Mouse (Mus musculus) fibroblast of lung, adult 2 months (primary cell): ENCODE measurements at regions not wholly inside any gene's neighbourhood (a gene's known extent, or its start where the extent isn't known, plus 50 kb on each side); places are given as distances from the start of the nearest gene placed in this dataset.
A peak's percentile ranks its signal among the peaks of the same experiment; 100 is the strongest.
"Not testable (repeated sequence)": the region's sequence is repeated elsewhere in the genome, so short reads cannot be mapped to it uniquely, and the experiment has no call there.

Experiments used
- DNase-seq: peaks from one replicate; pipeline ENCODE4 v3.0.0-alpha.2; 2011; ENCODE audit warnings: low read depth

DNA sequence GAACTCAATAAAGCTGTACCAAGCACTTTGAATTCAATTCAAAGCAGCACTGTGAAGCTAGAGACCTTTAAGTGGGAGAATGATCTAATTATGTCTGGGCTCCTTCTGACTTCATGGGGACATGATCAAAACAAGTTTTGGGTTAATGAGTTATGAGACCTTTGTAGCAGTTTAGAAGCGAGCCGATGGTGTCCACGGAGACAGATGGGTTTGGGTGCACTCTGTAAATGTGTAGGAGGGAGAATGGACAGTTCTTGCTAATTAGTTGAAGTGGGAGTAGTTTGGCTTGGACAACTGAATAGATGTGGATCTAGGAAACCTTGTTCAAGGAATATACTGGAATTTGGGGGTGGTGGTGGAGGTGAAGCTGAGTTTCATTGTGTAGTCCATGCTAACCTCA is 186.3 kb upstream of the Cldn34b3 start:
- DNase-seq, result no peak

DNA sequence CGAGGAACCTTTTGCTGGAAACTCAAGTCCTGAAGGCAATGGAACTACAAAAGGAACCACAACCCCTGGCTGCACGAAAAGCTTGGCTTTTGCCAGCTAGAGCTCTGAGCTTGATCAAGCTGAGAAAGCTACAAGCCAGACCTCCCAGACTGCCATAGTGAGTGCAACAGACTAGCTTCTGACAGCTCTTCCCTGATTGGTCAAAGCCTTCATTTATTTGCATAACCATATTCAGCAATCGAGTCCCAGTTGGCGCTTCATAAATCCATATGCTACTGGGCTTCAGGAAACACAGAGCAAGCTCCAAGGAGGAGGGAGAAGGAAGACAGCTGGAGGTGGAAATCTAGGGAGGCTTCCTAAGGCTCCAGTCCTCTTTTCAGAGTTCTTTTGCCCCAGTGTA is 181.4 kb upstream of the Cldn34b3 start:
- DNase-seq, result no peak

- no peak for DNase-seq
Observed at GRCm38 (mm10) chrX:76110763-76111474, 153.2 kb upstream of the Cldn34b3 start.

GRCm38 (mm10) chrX:76116086-76116485 is 148.0 kb upstream of the Cldn34b3 start:
- DNase-seq, result no peak

DNA sequence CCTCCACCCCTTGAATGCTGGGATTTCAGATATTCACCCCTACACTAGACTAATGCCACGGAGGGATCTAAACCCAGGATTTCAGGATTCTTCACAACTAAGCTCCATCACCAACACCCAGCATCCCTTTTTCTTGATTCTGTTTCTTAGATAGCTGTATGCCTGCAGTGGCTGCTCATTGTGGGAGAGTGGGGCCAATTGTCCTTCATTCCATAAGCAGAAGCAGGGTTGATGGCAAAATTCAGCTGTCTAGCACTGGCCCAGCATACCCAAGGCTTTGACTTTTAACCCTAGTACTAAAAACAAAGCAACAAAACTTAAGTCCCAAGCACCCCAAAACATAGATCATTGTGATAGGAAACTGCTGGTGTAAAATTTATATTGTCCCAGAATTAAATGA is 147.5 kb upstream of the Cldn34b3 start:
- DNase-seq, result no peak

DNA sequence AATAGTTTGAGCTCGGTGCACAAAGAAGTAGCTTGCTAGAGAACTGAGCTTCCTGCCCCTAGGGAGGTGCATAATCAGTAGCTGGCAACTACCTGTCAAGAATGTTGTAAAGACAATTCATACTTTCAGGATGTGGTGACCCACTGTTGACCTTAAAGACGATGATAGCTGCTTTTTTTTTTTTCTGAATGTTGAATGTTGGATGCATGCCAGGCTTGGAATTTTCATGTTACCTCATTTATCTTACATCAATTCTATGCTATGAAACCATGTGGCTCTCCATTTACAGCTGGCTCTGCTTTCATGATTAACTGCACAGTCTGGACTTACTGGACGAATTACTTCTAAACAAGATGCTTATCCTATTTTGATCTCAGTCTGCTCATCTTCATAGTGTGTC is 143.2 kb upstream of the Cldn34b3 start:
- no peak for DNase-seq

GRCm38 (mm10) chrX:76123355-76123754 is 140.7 kb upstream of the Cldn34b3 start:
- no peak for DNase-seq

DNA sequence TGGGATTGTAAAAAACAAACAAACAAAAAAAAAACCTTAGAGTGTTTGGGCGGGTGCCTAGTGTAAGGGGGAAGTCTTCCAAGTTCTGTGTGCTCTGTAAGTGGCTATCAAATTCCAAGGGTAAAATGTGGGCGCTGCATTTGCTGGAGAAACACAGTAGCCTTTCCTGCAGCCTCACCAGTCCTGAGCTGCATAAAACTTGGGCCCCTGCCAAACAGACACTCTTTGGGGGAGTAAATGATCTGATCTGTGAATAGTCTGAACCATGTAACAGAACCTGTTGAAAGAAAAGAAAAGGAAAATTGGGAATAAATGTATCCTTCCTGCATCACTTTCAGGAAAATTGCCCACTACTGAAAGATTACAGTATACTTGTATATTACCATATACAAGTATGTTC is 126.4 kb upstream of the Cldn34b3 start:
- no peak for DNase-seq

DNA sequence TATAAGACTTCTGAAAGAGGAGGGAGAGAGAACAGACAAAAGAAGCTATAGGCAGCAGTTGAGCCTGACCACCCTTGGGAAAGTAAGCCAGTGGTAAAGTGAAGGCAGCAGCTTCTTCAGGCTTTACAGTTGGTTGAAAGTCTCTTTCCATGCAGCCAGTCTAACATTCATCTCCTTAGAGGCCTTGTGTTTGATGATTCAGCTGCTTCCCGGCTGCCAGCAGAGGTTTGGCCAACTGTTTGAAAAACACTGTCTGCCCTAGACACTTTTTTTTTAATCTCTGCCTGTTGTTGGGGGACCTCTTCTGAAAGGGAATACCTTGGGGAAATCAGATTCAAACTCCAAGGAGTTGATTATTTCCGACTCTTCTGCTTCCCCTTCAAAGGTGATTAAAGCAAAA is 123.1 kb upstream of the Cldn34b3 start:
- peak; percentile 33 for DNase-seq

DNA sequence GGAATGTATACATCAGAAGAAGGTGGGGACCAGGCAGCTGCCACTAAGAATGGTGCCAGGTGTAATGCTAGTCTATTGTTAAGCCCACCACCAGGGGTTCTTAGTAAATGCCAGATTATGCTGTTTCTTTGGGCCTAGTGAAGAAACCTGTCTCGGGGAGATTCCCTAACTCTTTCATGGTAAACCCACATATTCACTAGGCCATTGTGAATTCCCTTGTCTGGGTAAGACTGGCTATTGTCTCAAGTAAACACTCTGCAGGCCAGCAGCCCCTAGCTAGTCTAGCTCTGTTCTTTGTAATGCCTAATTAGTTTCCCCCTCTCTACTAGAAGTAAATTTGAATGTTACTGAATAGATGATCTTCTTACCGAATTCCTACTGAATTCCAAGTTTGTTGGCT is 89.3 kb upstream of the Cldn34b3 start:
- not testable (repeated sequence) for DNase-seq

DNA sequence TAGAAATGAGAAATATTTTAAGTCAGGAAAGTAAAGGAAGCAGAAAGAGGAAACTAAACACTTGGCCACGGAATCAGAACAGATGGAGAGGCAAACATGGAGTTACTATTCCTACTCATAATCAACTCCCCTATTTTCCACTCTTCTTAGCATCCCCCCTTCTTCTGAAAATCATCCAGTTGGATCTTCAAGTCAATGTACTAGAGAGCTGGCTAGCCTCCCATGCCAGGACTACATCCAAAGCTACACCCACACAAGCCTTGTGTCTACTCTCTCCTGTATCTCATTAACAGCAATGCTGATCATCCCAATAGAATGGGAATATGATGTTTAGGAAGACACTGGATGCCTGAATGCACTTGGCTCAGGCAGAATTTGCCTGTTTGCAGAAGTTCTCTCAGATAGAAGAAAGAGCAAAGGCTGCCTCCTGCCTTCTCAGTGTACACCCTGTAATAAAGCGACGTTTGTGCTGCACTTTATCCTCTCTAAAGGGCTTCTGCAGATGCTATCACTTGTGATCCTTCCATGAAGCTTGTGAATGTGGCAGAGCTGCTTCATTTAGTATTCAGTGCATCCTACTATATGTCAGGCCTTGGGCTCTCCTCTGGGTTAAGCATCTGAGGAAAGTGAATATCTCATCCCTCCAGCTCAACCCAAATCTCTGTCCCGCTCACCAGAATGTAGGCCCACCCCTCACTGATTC is 82.5 kb upstream of the Cldn34b3 start:
- DNase-seq, result no peak

- no peak for DNase-seq
Observed at GRCm38 (mm10) chrX:76200607-76201006, 63.5 kb upstream of the Cldn34b3 start.

DNA sequence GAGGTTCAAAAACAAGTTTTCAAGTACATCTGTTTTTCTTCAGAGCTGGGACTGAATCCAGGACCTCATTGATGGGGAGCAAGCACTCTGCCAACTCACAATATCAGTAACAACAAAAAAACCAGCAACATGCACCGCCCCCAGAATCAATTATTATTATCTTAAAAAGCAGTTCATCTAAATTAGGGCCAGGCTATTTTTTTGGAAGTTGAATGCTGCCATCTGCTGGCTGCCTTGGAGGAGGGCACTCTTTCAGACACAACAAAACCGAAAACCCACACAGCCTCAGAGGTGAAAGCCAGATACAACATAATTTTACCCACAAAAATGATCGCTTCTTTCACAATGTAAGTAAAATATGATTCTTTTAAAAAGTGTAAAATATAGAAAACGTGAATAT is 62.7 kb upstream of the Cldn34b3 start:
- no peak for DNase-seq
